Mouse (Mus musculus): ENCODE data around the gene Zkscan5. TPM values are rescaled to one million over a fixed set of nuclear protein-coding genes. Genes with fewer than 3 reads are reported as not detected.

Gene Zkscan5
- polyA plus RNA-seq, 1 experiment from 2014 or later: 20.4 TPM

DNA sequence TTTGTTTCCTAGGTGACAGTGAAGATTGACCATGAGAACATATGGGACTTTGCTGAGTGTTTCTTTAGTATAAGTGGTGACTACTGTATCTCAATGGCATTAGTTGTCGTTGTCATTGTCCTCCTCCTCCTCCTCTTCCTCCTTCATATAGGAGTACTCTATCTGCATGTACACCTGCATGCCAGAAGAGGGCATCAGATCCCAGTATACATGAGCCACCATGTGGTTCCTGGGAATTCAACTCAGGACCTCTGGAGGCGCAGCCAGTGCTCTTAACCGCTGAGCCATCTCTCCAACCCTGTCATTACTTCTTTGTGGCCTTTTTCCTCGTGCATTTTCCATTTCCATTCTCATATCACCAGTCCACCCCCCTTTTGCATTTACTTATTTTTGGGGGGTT, 10.3 kb downstream of the Zkscan5 start:
- no peak overlapping the region for H3K4me3 ChIP-seq (ENCODE audit: low read depth, low read length)
- no peaks in the 10 kb centered on the region for H3K27me3 ChIP-seq (ENCODE audit: control insufficient read depth, insufficient read depth, low read length)
- no peak for ATAC-seq (replicated peaks; ENCODE audit: insufficient number of reproducible peaks, low FRiP score, low TSS enrichment, low read depth)
- no peak overlapping the region for H3K27ac ChIP-seq (replicated peaks; ENCODE audit: low read depth, low read length)
- H3K9ac ChIP-seq (replicated peaks; ENCODE audit: low read length): no peak overlapping the region
- DNase-seq (ENCODE audit: low spot score): no peak
- no peaks in the 10 kb centered on the region for H3K4me1 ChIP-seq (ENCODE audit: control insufficient read depth, insufficient read depth, low read length)
- no peak overlapping the region for H3K4me2 ChIP-seq (ENCODE audit: low read depth, low read length)
- no peaks in the 10 kb centered on the region for H3K9me3 ChIP-seq (replicated peaks; ENCODE audit: control insufficient read depth, low read length)
- no peaks in the 10 kb centered on the region; the same call in 1 of the 2 replicates for H3K36me3 ChIP-seq (replicated peaks; ENCODE audit: control insufficient read depth, insufficient read depth, low read depth, low read length)
- WGBS: 68% methylated on average over 4 of the region's 4 CpGs

DNA sequence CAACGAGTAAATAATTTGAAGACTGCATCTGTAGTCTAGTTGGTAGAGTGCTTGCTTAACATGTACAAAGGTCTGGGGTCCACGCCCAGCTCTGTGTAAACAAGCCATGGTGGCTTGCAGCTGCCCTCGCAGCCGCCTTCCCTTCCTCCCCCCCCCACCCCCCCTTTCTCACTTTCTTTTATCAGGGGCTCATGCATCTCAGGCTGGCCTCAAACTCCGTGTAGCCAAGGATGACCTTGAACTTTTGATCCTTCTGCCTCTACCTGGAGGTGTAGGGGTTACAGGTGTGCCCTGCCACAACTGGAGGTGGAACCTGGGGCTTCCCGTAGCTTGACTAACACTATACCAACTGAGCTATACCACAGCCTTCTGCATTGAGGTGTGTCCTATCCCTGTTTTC, 13.4 kb downstream of the Zkscan5 start:
- Histone ChIP-seq H3K36me3 (replicated peaks; ENCODE audit: control insufficient read depth, insufficient read depth, low read depth, low read length) (peaks cover 2% of the 10 kb centered on the region; the same call in 1 of the 2 replicates), H3K9me3 (replicated peaks; ENCODE audit: control insufficient read depth, low read length) (no peaks in the 10 kb centered on the region), H3K27me3 (ENCODE audit: control insufficient read depth, insufficient read depth, low read length) (no peaks in the 10 kb centered on the region), H3K9ac (replicated peaks; ENCODE audit: low read length) (no peak overlapping the region), H3K4me1 (ENCODE audit: control insufficient read depth, insufficient read depth, low read length) (no peaks in the 10 kb centered on the region), H3K4me2 (ENCODE audit: low read depth, low read length) (no peak overlapping the region), H3K4me3 (ENCODE audit: low read depth, low read length) (no peak overlapping the region), H3K27ac (replicated peaks; ENCODE audit: low read depth, low read length) (no peak overlapping the region)
- ATAC-seq (replicated peaks; ENCODE audit: insufficient number of reproducible peaks, low FRiP score, low TSS enrichment, low read depth) (no peak), DNase-seq (ENCODE audit: low spot score) (no peak)
- WGBS: 82% methylated on average over 6 of the region's 6 CpGs

DNA sequence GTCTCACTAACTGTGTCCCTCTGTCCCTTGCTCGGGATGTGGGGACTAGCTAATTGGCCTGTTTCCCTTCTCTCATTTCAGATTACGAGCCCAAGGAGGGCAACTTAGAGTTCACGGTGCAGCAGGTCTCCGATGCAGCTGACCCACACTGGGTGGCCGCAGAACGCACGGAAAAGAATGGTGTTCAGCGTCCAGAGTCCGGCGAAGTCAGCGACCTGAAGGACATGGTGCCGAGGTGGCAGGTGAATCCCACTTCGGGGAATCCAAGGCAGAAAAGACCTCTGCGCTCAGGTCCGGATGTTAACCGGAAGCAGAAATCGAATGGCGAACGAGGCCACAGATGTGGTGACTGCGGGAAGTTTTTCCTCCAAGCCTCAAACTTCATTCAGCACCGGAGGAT, 13.8 kb downstream of the Zkscan5 start:
- H3K4me1 ChIP-seq (ENCODE audit: control insufficient read depth, insufficient read depth, low read length): no peaks in the 10 kb centered on the region
- ATAC-seq (replicated peaks; ENCODE audit: insufficient number of reproducible peaks, low FRiP score, low TSS enrichment, low read depth) (no peak), DNase-seq (ENCODE audit: low spot score) (no peak)
- no peak overlapping the region for H3K9ac ChIP-seq (replicated peaks; ENCODE audit: low read length)
- H3K9me3 ChIP-seq (replicated peaks; ENCODE audit: control insufficient read depth, low read length): no peaks in the 10 kb centered on the region
- H3K36me3 ChIP-seq (replicated peaks; ENCODE audit: control insufficient read depth, insufficient read depth, low read depth, low read length): peaks cover 2% of the 10 kb centered on the region; the same call in 1 of the 2 replicates
- H3K27me3 ChIP-seq (ENCODE audit: control insufficient read depth, insufficient read depth, low read length): no peaks in the 10 kb centered on the region
- no peak overlapping the region for H3K4me3 ChIP-seq (ENCODE audit: low read depth, low read length)
- H3K27ac ChIP-seq (replicated peaks; ENCODE audit: low read depth, low read length): no peak overlapping the region
- no peak overlapping the region for H3K4me2 ChIP-seq (ENCODE audit: low read depth, low read length)
- WGBS: 93% methylated on average over 21 of the region's 21 CpGs

DNA sequence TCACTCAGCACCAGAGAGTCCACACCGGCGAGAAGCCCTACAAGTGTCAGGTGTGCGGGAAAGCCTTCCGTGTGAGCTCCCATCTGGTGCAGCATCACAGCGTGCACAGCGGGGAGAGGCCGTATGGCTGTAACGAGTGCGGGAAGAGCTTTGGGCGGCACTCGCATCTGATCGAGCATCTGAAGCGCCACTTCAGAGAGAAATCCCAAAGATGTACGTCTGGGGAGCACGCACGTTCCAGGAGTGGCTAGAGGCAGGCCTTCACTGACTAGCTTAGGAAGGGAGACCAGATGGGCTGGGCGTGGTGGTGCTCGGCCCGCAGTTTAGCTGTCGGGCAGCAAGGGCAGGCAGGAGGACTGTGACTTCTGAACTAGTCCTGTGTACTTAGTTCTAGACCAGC, 14.3 kb downstream of the Zkscan5 start:
- H3K36me3 ChIP-seq (replicated peaks; ENCODE audit: control insufficient read depth, insufficient read depth, low read depth, low read length): peaks cover 2% of the 10 kb centered on the region; the same call in 1 of the 2 replicates
- WGBS: 93% methylated on average over 20 of the region's 20 CpGs

DNA sequence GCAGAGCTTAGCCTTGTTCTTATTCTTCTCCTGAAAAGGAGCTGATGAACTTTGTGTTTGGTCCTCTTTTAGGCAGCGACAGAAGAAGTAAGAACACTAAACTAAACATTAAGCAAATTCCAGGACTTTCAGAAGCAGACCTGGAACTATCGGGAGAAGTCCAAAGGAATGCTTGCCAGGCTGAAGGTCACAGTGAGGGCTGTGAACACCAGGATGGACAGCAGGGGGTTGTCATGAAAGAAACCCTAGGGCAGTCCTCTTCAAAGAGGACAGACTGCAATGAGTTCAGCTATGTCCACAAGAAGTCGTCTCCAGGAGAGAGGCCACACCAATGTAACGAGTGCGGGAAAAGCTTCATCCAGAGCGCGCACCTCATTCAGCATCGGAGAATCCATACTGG, 15.6 kb downstream of the Zkscan5 start:
- Histone ChIP-seq H3K27ac (replicated peaks; ENCODE audit: low read depth, low read length) (no peak overlapping the region), H3K9me3 (replicated peaks; ENCODE audit: control insufficient read depth, low read length) (no peaks in the 10 kb centered on the region), H3K9ac (replicated peaks; ENCODE audit: low read length) (no peak overlapping the region), H3K4me2 (ENCODE audit: low read depth, low read length) (no peak overlapping the region), H3K4me3 (ENCODE audit: low read depth, low read length) (no peak overlapping the region), H3K4me1 (ENCODE audit: control insufficient read depth, insufficient read depth, low read length) (no peaks in the 10 kb centered on the region), H3K27me3 (ENCODE audit: control insufficient read depth, insufficient read depth, low read length) (no peaks in the 10 kb centered on the region), H3K36me3 (replicated peaks; ENCODE audit: control insufficient read depth, insufficient read depth, low read depth, low read length) (peaks cover 2% of the 10 kb centered on the region; the same call in 1 of the 2 replicates)
- ATAC-seq (replicated peaks; ENCODE audit: insufficient number of reproducible peaks, low FRiP score, low TSS enrichment, low read depth) (no peak), DNase-seq (ENCODE audit: low spot score) (no peak)
- 91% methylated on average over 8 of the region's 8 CpGs for WGBS

More for the DNA sequence above, 14.3 kb downstream of the Zkscan5 start:
- Histone ChIP-seq H3K27me3 (ENCODE audit: control insufficient read depth, insufficient read depth, low read length) (no peaks in the 10 kb centered on the region), H3K9me3 (replicated peaks; ENCODE audit: control insufficient read depth, low read length) (no peaks in the 10 kb centered on the region), H3K4me2 (ENCODE audit: low read depth, low read length) (no peak overlapping the region), H3K4me3 (ENCODE audit: low read depth, low read length) (no peak overlapping the region), H3K9ac (replicated peaks; ENCODE audit: low read length) (no peak overlapping the region), H3K4me1 (ENCODE audit: control insufficient read depth, insufficient read depth, low read length) (no peaks in the 10 kb centered on the region), H3K27ac (replicated peaks; ENCODE audit: low read depth, low read length) (no peak overlapping the region)
- no peak for ATAC-seq (replicated peaks; ENCODE audit: insufficient number of reproducible peaks, low FRiP score, low TSS enrichment, low read depth)
- no peak for DNase-seq (ENCODE audit: low spot score)

DNA sequence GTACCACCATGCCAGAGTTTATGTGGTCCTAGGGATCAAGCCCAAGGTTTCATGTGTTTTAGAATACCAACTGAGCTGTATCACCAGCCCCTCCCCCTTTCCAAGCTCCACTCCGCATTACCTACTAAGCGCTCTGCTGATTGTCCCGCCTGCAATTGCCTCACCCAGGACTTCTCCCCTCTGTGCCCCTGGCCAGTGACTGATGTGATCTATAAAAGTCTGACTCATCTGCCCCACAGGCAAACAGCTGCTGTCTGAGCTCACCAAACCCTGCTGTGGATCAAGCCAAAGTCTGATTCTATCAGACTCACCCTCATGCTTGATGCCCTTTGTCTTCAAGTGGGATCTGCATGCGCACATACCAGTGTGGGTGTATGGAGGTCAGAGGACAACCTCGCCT, 18.5 kb downstream of the Zkscan5 start:
- peaks cover 2% of the 10 kb centered on the region; the same call in 1 of the 2 replicates for H3K36me3 ChIP-seq (replicated peaks; ENCODE audit: control insufficient read depth, insufficient read depth, low read depth, low read length)
- no peak overlapping the region for H3K27ac ChIP-seq (replicated peaks; ENCODE audit: low read depth, low read length)
- no peaks in the 10 kb centered on the region for H3K27me3 ChIP-seq (ENCODE audit: control insufficient read depth, insufficient read depth, low read length)
- WGBS: 83% methylated on average over 5 of the region's 5 CpGs
- ATAC-seq (replicated peaks; ENCODE audit: insufficient number of reproducible peaks, low FRiP score, low TSS enrichment, low read depth): no peak; the same call in 1 of the 2 replicates
- no peak for DNase-seq (ENCODE audit: low spot score)
- H3K4me1 ChIP-seq (ENCODE audit: control insufficient read depth, insufficient read depth, low read length): no peaks in the 10 kb centered on the region
- H3K4me3 ChIP-seq (ENCODE audit: low read depth, low read length): no peak overlapping the region
- no peak overlapping the region for H3K9ac ChIP-seq (replicated peaks; ENCODE audit: low read length)
- H3K4me2 ChIP-seq (ENCODE audit: low read depth, low read length): no peak overlapping the region
- no peaks in the 10 kb centered on the region for H3K9me3 ChIP-seq (replicated peaks; ENCODE audit: control insufficient read depth, low read length)

DNA sequence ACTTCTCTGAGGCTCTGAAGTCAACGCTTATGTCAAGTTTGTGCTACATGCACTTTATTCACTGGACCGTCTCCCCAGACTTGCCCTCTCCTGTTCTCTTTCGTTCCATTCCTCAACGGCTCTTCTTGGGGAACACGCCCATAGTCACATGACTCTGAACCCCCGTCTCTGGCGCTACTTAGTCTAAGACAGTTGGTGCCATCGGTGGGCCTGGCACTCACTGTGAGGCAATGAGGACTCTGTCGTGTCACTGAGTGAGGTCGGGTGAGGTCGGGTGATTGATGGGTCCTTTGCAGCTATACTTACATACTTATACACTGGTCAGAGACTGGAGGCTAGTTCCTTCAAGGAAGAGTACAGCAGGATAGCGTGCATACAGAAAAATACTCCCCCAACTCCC, 19.0 kb downstream of the Zkscan5 start:
- H3K27ac ChIP-seq (replicated peaks; ENCODE audit: low read depth, low read length): no peak overlapping the region
- DNase-seq (ENCODE audit: low spot score) (no peak), ATAC-seq (replicated peaks; ENCODE audit: insufficient number of reproducible peaks, low FRiP score, low TSS enrichment, low read depth) (no peak)
- H3K4me3 ChIP-seq (ENCODE audit: low read depth, low read length): no peak overlapping the region
- H3K4me2 ChIP-seq (ENCODE audit: low read depth, low read length): no peak overlapping the region
- H3K4me1 ChIP-seq (ENCODE audit: control insufficient read depth, insufficient read depth, low read length): no peaks in the 10 kb centered on the region
- H3K9me3 ChIP-seq (replicated peaks; ENCODE audit: control insufficient read depth, low read length): no peaks in the 10 kb centered on the region
- peaks cover 2% of the 10 kb centered on the region; the same call in 1 of the 2 replicates for H3K36me3 ChIP-seq (replicated peaks; ENCODE audit: control insufficient read depth, insufficient read depth, low read depth, low read length)
- H3K27me3 ChIP-seq (ENCODE audit: control insufficient read depth, insufficient read depth, low read length): no peaks in the 10 kb centered on the region
- WGBS: 86% methylated on average over 12 of the region's 12 CpGs
- H3K9ac ChIP-seq (replicated peaks; ENCODE audit: low read length): no peak overlapping the region

DNA sequence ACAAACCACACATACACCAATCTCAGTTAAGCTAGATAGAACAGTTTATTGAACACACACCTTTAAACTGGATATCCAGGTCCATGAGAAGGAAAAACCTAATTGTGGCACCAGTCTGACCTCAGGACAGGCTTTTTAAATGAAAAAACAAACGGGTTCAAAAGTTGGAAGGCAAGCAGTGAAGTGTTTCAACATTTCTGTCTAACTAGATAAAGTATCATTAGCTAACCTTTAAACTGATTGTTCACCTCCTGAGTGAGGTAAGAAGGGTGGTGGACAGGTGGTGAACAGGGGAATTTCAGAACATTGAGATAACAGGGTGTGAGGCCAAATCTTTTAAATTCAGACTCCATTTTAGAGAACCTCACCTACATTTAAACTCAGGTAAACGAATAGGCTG, 22.1 kb downstream of the Zkscan5 start:
- Histone ChIP-seq H3K36me3 (replicated peaks; ENCODE audit: control insufficient read depth, insufficient read depth, low read depth, low read length) (0 out of 2 replicates have a peak, but pooled peaks cover 2% of the 10 kb centered on the region), H3K27me3 (ENCODE audit: control insufficient read depth, insufficient read depth, low read length) (no peaks in the 10 kb centered on the region), H3K9me3 (replicated peaks; ENCODE audit: control insufficient read depth, low read length) (no peaks in the 10 kb centered on the region), H3K9ac (replicated peaks; ENCODE audit: low read length) (no peak overlapping the region), H3K27ac (replicated peaks; ENCODE audit: low read depth, low read length) (no peak overlapping the region), H3K4me1 (ENCODE audit: control insufficient read depth, insufficient read depth, low read length) (no peaks in the 10 kb centered on the region), H3K4me3 (ENCODE audit: low read depth, low read length) (no peak overlapping the region), H3K4me2 (ENCODE audit: low read depth, low read length) (no peak overlapping the region)
- no peak for ATAC-seq (replicated peaks; ENCODE audit: insufficient number of reproducible peaks, low FRiP score, low TSS enrichment, low read depth)
- no peak for DNase-seq (ENCODE audit: low spot score)
- WGBS: 58% methylated on average over 2 of the region's 2 CpGs

Data from embryonic facial prominence, embryonic 11.5 days (tissue).